Mouse (Mus musculus) heart, embryonic 14.5 days (tissue): ENCODE measurements around the gene Slc35b2. TPM values are rescaled to one million over a fixed set of nuclear protein-coding genes. Genes with fewer than 3 reads are reported as not detected.

Experiments
- ATAC-seq: fragments of 200-750 bp; cut with Nextera tagmentation; 2 replicates; pipeline ENCODE4 v1.8.0; 2017; ENCODE audit warnings: low read depth, moderate TSS enrichment; ENCODE audit not compliant: insufficient number of reproducible peaks, insufficient read depth, low FRiP score
- H3K27ac ChIP-seq, 2 experiments: fragments of 200-500 bp in 1 of 2; fragments of 300-500 bp in 1 of 2; sonication (generic) in 1 of 2; replicated peaks in 1 of 2; 2 replicates each; pipeline ENCODE4 v1.5.1; 2012 to 2014; ENCODE audit warnings: low read depth in 2 of 2, low read length in 2 of 2, control low read depth in 1 of 2, mild to moderate bottlenecking in 1 of 2, mixed read lengths in 1 of 2; ENCODE audit not compliant: control insufficient read depth in 1 of 2, insufficient read depth in 1 of 2
- H3K27me3 ChIP-seq: fragments of 300-500 bp; sonication (generic); 2 replicates; pipeline ENCODE4 v1.6.1; 2014; ENCODE audit warnings: mild to moderate bottlenecking, low read length, control low read depth; ENCODE audit not compliant: control insufficient read depth, insufficient read depth
- H3K36me3 ChIP-seq: fragments of 300-500 bp; sonication (generic); 2 replicates; pipeline ENCODE4 v1.6.1; 2014; ENCODE audit warnings: mild to moderate bottlenecking, control low read depth, low read length, mixed read lengths; ENCODE audit not compliant: control insufficient read depth, insufficient read depth
- H3K4me1 ChIP-seq, 2 experiments: fragments of 200-500 bp in 1 of 2; fragments of 300-500 bp in 1 of 2; sonication (generic) in 1 of 2; 2 replicates each; pipeline ENCODE4 v1.6.1; 2012 to 2014; ENCODE audit warnings: low read length in 2 of 2, control low read depth in 1 of 2, mixed read lengths in 1 of 2; ENCODE audit not compliant: control insufficient read depth in 2 of 2, insufficient read depth in 2 of 2
- H3K4me2 ChIP-seq: fragments of 300-500 bp; sonication (generic); 2 replicates; pipeline ENCODE4 v1.6.1; 2014; ENCODE audit warnings: mild to moderate bottlenecking, low read length
- H3K4me3 ChIP-seq, 2 experiments: fragments of 200-500 bp in 1 of 2; fragments of 300-500 bp in 1 of 2; sonication (generic) in 1 of 2; 2 replicates each; pipeline ENCODE4 v1.5.1; 2012 to 2014; ENCODE audit warnings: low read length in 2 of 2, mild to moderate bottlenecking in 2 of 2, control low read depth in 1 of 2, low read depth in 1 of 2, moderate library complexity in 1 of 2; ENCODE audit not compliant: control insufficient read depth in 1 of 2, insufficient read depth in 1 of 2
- H3K9ac ChIP-seq: fragments of 300-500 bp; sonication (generic); 2 replicates; pipeline ENCODE4 v1.6.1; 2014; ENCODE audit warnings: mild to moderate bottlenecking, low read length
- H3K9me3 ChIP-seq: fragments of 300-500 bp; sonication (generic); 2 replicates; pipeline ENCODE4 v1.6.1; 2016; ENCODE audit warnings: low read length, control low read depth; ENCODE audit not compliant: control insufficient read depth
- WGBS: fragments of 180-500 bp; shearing (Covaris S2); extraction: QIAGEN DNeasy Blood & Tissue Kit; methylation state at CpG from one replicate; pipeline ENCODE4 v1.1.7; 2014; 5-methylcytosine and 5-hydroxymethylcytosine counted together
- polyA plus RNA-seq: library from polyadenylated mRNA; unstranded; fragments of >200 nt; fragmentation: Nextera tagmentation; extraction: Ambion mirVana; gene quantifications from 2 replicates; pipeline ENCODE4 v1.2.1, GENCODE M21; 2014

Slc35b2 gene
- polyA plus RNA-seq, 1 experiment from 2014 or later, result 91.3 TPM

- no peak for ATAC-seq
- Histone ChIP-seq H3K9ac (no peak overlapping the region), H3K4me2 (no peak overlapping the region), H3K4me1 (peaks cover 29 to 49% of the 10 kb centered on the region in 2 experiments), H3K36me3 (peaks cover 5% of the 10 kb centered on the region), H3K27me3 (no peaks in the 10 kb centered on the region), H3K9me3 (no peaks in the 10 kb centered on the region), H3K27ac (peak overlapping the region; percentile 30 to 65; a peak in 3 of 4 replicates), H3K4me3 (no peak overlapping the region)
- WGBS, result 7% methylated on average over 2 of the region's 2 CpGs
These were observed 17.9 kb downstream of the Slc35b2 start for GRCm38 (mm10) chr17:45581567-45581983.

GRCm38 (mm10) chr17:45582188-45582587, 18.5 kb downstream of the Slc35b2 start:
- Histone ChIP-seq H3K27me3 (no peaks in the 10 kb centered on the region), H3K4me3 (no peak overlapping the region), H3K9ac (no peak overlapping the region), H3K36me3 (peaks cover 11% of the 10 kb centered on the region), H3K27ac (no peak overlapping the region), H3K4me1 (peaks cover 29 to 49% of the 10 kb centered on the region in 2 experiments), H3K9me3 (no peaks in the 10 kb centered on the region), H3K4me2 (no peak overlapping the region)
- WGBS, result 70% methylated on average over 6 of the region's 6 CpGs
- no peak for ATAC-seq

GRCm38 (mm10) chr17:45582715-45583355, 19.2 kb downstream of the Slc35b2 start:
- H3K36me3 ChIP-seq, result peaks cover 18% of the 10 kb centered on the region
- H3K27me3 ChIP-seq, result no peaks in the 10 kb centered on the region
- no peaks in the 10 kb centered on the region for H3K9me3 ChIP-seq
- no peak overlapping the region for H3K4me3 ChIP-seq
- 68% methylated on average over 6 of the region's 6 CpGs for WGBS
- no peak overlapping the region for H3K4me2 ChIP-seq
- peaks cover 29 to 48% of the 10 kb centered on the region in 2 experiments for H3K4me1 ChIP-seq
- ATAC-seq, result no peak
- H3K9ac ChIP-seq, result no peak overlapping the region
- H3K27ac ChIP-seq, result peak overlapping the region; percentile 12 to 90; a peak in 2 of 4 replicates

- Histone ChIP-seq H3K27ac (peak overlapping the region; percentile 90 to 97), H3K27me3 (no peaks in the 10 kb centered on the region), H3K9ac (peak overlapping the region; percentile 59), H3K4me2 (peak overlapping the region; percentile 44), H3K4me3 (peak overlapping the region in 1 of 2 experiments; percentile 10; a peak in 1 of 4 replicates), H3K4me1 (peaks cover 22 to 40% of the 10 kb centered on the region in 2 experiments), H3K36me3 (peaks cover 31% of the 10 kb centered on the region), H3K9me3 (no peaks in the 10 kb centered on the region)
- ATAC-seq, result peak; percentile 72
- WGBS, result 30% methylated on average over 12 of the region's 12 CpGs
These were observed 20.6 kb downstream of the Slc35b2 start for GRCm38 (mm10) chr17:45584096-45584896.

GRCm38 (mm10) chr17:45584939-45585678, 21.4 kb downstream of the Slc35b2 start:
- Histone ChIP-seq H3K4me2 (peak overlapping the region; percentile 44), H3K27me3 (no peaks in the 10 kb centered on the region), H3K9ac (peak overlapping the region; percentile 59), H3K36me3 (peaks cover 39% of the 10 kb centered on the region), H3K4me1 (peaks cover 22 to 40% of the 10 kb centered on the region in 2 experiments), H3K9me3 (no peaks in the 10 kb centered on the region), H3K4me3 (peak overlapping the region in 1 of 2 experiments; percentile 10; a peak in 1 of 4 replicates), H3K27ac (peak overlapping the region; percentile 90 to 97)
- 5% methylated on average over 14 of the region's 14 CpGs for WGBS
- peak; percentile 83 for ATAC-seq

- no peak for ATAC-seq
These were observed 22.2 kb downstream of the Slc35b2 start for GRCm38 (mm10) chr17:45585725-45586448.

GRCm38 (mm10) chr17:45586449-45586837, 22.8 kb downstream of the Slc35b2 start:
- Histone ChIP-seq H3K4me1 (peaks cover 24 to 34% of the 10 kb centered on the region in 2 experiments), H3K27ac (peak overlapping the region in 1 of 2 experiments; percentile 90; a peak in 1 of 4 replicates), H3K9ac (no peak overlapping the region), H3K36me3 (peaks cover 42% of the 10 kb centered on the region), H3K4me3 (no peak overlapping the region), H3K27me3 (no peaks in the 10 kb centered on the region), H3K9me3 (no peaks in the 10 kb centered on the region), H3K4me2 (no peak overlapping the region)
- WGBS, result 94% methylated on average over 3 of the region's 3 CpGs
- ATAC-seq, result no peak

More at GRCm38 (mm10) chr17:45585725-45586448, 22.2 kb downstream of the Slc35b2 start:
- H3K9me3 ChIP-seq, result no peaks in the 10 kb centered on the region
- H3K36me3 ChIP-seq, result peaks cover 42% of the 10 kb centered on the region
- H3K9ac ChIP-seq, result peak overlapping the region; percentile 32; the same call in 1 of the 2 replicates
- H3K4me3 ChIP-seq, result no peak overlapping the region
- H3K4me1 ChIP-seq, result peaks cover 22 to 39% of the 10 kb centered on the region in 2 experiments
- peak overlapping the region; percentile 90 to 97 for H3K27ac ChIP-seq
- H3K27me3 ChIP-seq, result no peaks in the 10 kb centered on the region
- H3K4me2 ChIP-seq, result no peak overlapping the region; the same call in 1 of the 2 replicates
- 63% methylated on average over 23 of the region's 23 CpGs for WGBS
